Mouse (Mus musculus) erythroblast, embryonic 14.5 days (primary cell): ENCODE measurements around the gene Them7.

Experiments
- GATA1 ChIP-seq: IDR thresholded peaks from 2 replicates; pipeline ENCODE4 v1.6.1; 2012; ENCODE audit warnings: low read length, inconsistent platforms, mixed read lengths
- TAL1 ChIP-seq: IDR thresholded peaks from 3 replicates; pipeline ENCODE4 v1.6.1; 2012; ENCODE audit warnings: low read length, inconsistent platforms, mixed read lengths

GRCm38 (mm10) chr2:105244733-105245132 lies 20.6 kb downstream of the Them7 start:
- no peak for TF ChIP-seq GATA1
- TF ChIP-seq TAL1 = no peak
